Mouse (Mus musculus): ENCODE results near the gene Dyx1c1. TPM values are rescaled to one million over a fixed set of nuclear protein-coding genes. Genes with fewer than 3 reads are reported as not detected.

The Dyx1c1 gene
- under 1 TPM; 0.54 to 0.80 TPM for total RNA-seq (2021)
- long read RNA-seq, experiment 1, result 0 reads
- long read RNA-seq, experiment 2, result 0 reads

GRCm38 (mm10) chr9:72958521-72959450, at the start of gene Dyx1c1, which contains the start of gene Gm44503:
Dyx1c1 (plus strand) TSS chr9:72958785.
Gm44503 (plus strand) TSS chr9:72958852.
- DNase-seq (ENCODE audit: low spot score in 2 of 2), result peak; percentile 35 to 69

GRCm38 (mm10) chr9:72911381-72911780, 47.2 kb upstream of the Dyx1c1 start:
- DNase-seq (ENCODE audit: low spot score in 2 of 2), result no peak

GRCm38 (mm10) chr9:72913551-72913950, 45.0 kb upstream of the Dyx1c1 start:
- DNase-seq (ENCODE audit: low spot score in 2 of 2), result no peak

GRCm38 (mm10) chr9:72915728-72916127, 42.9 kb upstream of the Dyx1c1 start:
- no peak for DNase-seq (ENCODE audit: low spot score in 2 of 2)

GRCm38 (mm10) chr9:72923068-72923467, 35.5 kb upstream of the Dyx1c1 start:
- no peak for DNase-seq (ENCODE audit: low spot score in 2 of 2)

GRCm38 (mm10) chr9:72925021-72925934, 33.3 kb upstream of the Dyx1c1 start, which contains the start of gene Pygo1:
Pygo1 (plus strand) TSS chr9:72925645.
- peak; percentile 46 to 66 for DNase-seq (ENCODE audit: low spot score in 2 of 2)

- DNase-seq (ENCODE audit: low spot score in 2 of 2), result no peak
Observed at GRCm38 (mm10) chr9:72925935-72926258, 32.7 kb upstream of the Dyx1c1 start.

GRCm38 (mm10) chr9:72931166-72931790, 27.3 kb upstream of the Dyx1c1 start:
- no peak for DNase-seq (ENCODE audit: low spot score in 2 of 2)

GRCm38 (mm10) chr9:72935309-72935708, 23.3 kb upstream of the Dyx1c1 start:
- DNase-seq (ENCODE audit: low spot score in 2 of 2), result no peak

- no peak for DNase-seq (ENCODE audit: low spot score in 2 of 2)
Observed at GRCm38 (mm10) chr9:72936301-72936700, 22.3 kb upstream of the Dyx1c1 start.

- DNase-seq (ENCODE audit: low spot score in 2 of 2), result no peak
Observed at GRCm38 (mm10) chr9:72943424-72943823, 15.2 kb upstream of the Dyx1c1 start.

GRCm38 (mm10) chr9:72944286-72944685, 14.3 kb upstream of the Dyx1c1 start:
- no peak for DNase-seq (ENCODE audit: low spot score in 2 of 2)

- DNase-seq (ENCODE audit: low spot score in 2 of 2), result no peak
Observed at GRCm38 (mm10) chr9:72947010-72947409, 11.6 kb upstream of the Dyx1c1 start.

GRCm38 (mm10) chr9:72949572-72949971, 9.0 kb upstream of the Dyx1c1 start:
- DNase-seq (ENCODE audit: low spot score in 2 of 2), result no peak

- DNase-seq (ENCODE audit: low spot score in 2 of 2), result no peak
Observed at GRCm38 (mm10) chr9:72954746-72955145, 3.8 kb upstream of the Dyx1c1 start.

- DNase-seq (ENCODE audit: low spot score in 2 of 2), result no peak
Observed at GRCm38 (mm10) chr9:72955546-72955945, 3.0 kb upstream of the Dyx1c1 start.

- no peak for DNase-seq (ENCODE audit: low spot score in 2 of 2)
Observed at GRCm38 (mm10) chr9:72961346-72961745, 2.8 kb downstream of the Dyx1c1 start.

- no peak for DNase-seq (ENCODE audit: low spot score in 2 of 2)
Observed at GRCm38 (mm10) chr9:72961959-72962358, 3.4 kb downstream of the Dyx1c1 start.

- DNase-seq (ENCODE audit: low spot score in 2 of 2), result no peak
Observed at GRCm38 (mm10) chr9:72968349-72969061, 9.9 kb downstream of the Dyx1c1 start.

- DNase-seq (ENCODE audit: low spot score in 2 of 2), result no peak
Observed at GRCm38 (mm10) chr9:72969874-72970273, 11.3 kb downstream of the Dyx1c1 start.

GRCm38 (mm10) chr9:72972435-72972834, 13.8 kb downstream of the Dyx1c1 start:
- no peak for DNase-seq (ENCODE audit: low spot score in 2 of 2)
